Mouse (Mus musculus) MEL (cell line): ENCODE measurements around the gene Asb8. TPM values are rescaled to one million over a fixed set of nuclear protein-coding genes. Genes with fewer than 3 reads are reported as not detected.

ENCODE experiments used
- DNase-seq: peaks from one replicate; pipeline ENCODE4 v3.0.0; 2011; ENCODE audit warnings: low read depth, low spot score
- H3K27ac ChIP-seq: 2 replicates; pipeline ENCODE4 v1.5.1; 2012; ENCODE audit warnings: low read depth, mild to moderate bottlenecking, control low read depth, low read length, moderate library complexity; ENCODE audit not compliant: control insufficient read depth
- H3K27me3 ChIP-seq, 2 experiments: fragments of 150-350 bp in 1 of 2; sonication (generic) in 1 of 2; 2 replicates each; pipeline ENCODE4 v1.6.1; 2012; ENCODE audit warnings: low read length in 2 of 2, mild to moderate bottlenecking in 2 of 2, improper control_type of control experiment in 1 of 2, moderate library complexity in 1 of 2; ENCODE audit not compliant: insufficient read depth in 2 of 2, control insufficient read depth in 1 of 2
- H3K36me3 ChIP-seq, 2 experiments: 2 replicates each; pipeline ENCODE4 v1.6.1; 2012 to 2014; ENCODE audit warnings: low read length in 2 of 2, improper control_type of control experiment in 1 of 2, inconsistent platforms in 1 of 2, mild to moderate bottlenecking in 1 of 2; ENCODE audit not compliant: insufficient read depth in 2 of 2, control insufficient read depth in 1 of 2
- H3K4me1 ChIP-seq, 2 experiments: fragments of 150-350 bp in 1 of 2; sonication (generic) in 1 of 2; 2 replicates each; pipeline ENCODE4 v1.6.1; 2012; ENCODE audit warnings: low read length in 2 of 2, improper control_type of control experiment in 1 of 2, mild to moderate bottlenecking in 1 of 2; ENCODE audit not compliant: insufficient read depth in 2 of 2, control insufficient read depth in 1 of 2
- H3K4me3 ChIP-seq, 2 experiments: fragments of 150-350 bp in 1 of 2; sonication (generic) in 1 of 2; 2 replicates each; pipeline ENCODE4 v1.5.1; 2012; ENCODE audit warnings: low read depth in 2 of 2, low read length in 2 of 2, mild to moderate bottlenecking in 2 of 2, moderate library complexity in 2 of 2, control low read depth in 1 of 2, improper control_type of control experiment in 1 of 2; ENCODE audit not compliant: control insufficient read depth in 1 of 2, insufficient read depth in 1 of 2
- H3K79me2 ChIP-seq: 2 replicates; pipeline ENCODE4 v1.6.1; 2012; ENCODE audit warnings: mild to moderate bottlenecking, low read length, moderate library complexity; ENCODE audit not compliant: control insufficient read depth, poor library complexity, insufficient read depth
- H3K9ac ChIP-seq: 2 replicates; pipeline ENCODE4 v1.6.1; 2012; ENCODE audit warnings: low read depth, mild to moderate bottlenecking, control low read depth, low read length, moderate library complexity; ENCODE audit not compliant: control insufficient read depth, poor library complexity, severe bottlenecking
- H3K9me3 ChIP-seq: fragments of 150-350 bp; sonication (generic); replicated peaks from 2 replicates; pipeline ENCODE4 v1.6.1; 2012; ENCODE audit warnings: mild to moderate bottlenecking, low read length, improper control_type of control experiment, moderate library complexity; ENCODE audit not compliant: insufficient read depth
- CHD1 ChIP-seq: IDR thresholded peaks from 2 replicates; pipeline ENCODE4 v1.6.1; 2012; ENCODE audit warnings: low read depth, mild to moderate bottlenecking, inconsistent platforms, low read length, improper control_type of control experiment
- CHD2 ChIP-seq: IDR thresholded peaks from 2 replicates; pipeline ENCODE4 v1.6.1; 2011; ENCODE audit warnings: low read length, improper control_type of control experiment
- CTCF ChIP-seq, 3 experiments: IDR thresholded peaks in 2 of 3; conservative IDR thresholded peaks in 1 of 3; 2 replicates each; pipeline ENCODE4 v1.5.1; 2011 to 2012; ENCODE audit warnings: low read length in 3 of 3, low read depth in 2 of 3, mild to moderate bottlenecking in 2 of 3, improper control_type of control experiment in 1 of 3, inconsistent platforms in 1 of 3, mixed read lengths in 1 of 3, moderate library complexity in 1 of 3; ENCODE audit not compliant: control insufficient read depth in 1 of 3, insufficient read depth in 1 of 3, poor library complexity in 1 of 3, severe bottlenecking in 1 of 3
- ELF1 ChIP-seq: IDR thresholded peaks from 2 replicates; pipeline ENCODE4 v1.6.1; 2014; ENCODE audit warnings: low read depth, mild to moderate bottlenecking, inconsistent platforms, low read length, improper control_type of control experiment, moderate library complexity
- EP300 ChIP-seq, 2 experiments: IDR thresholded peaks; 2 replicates each; pipeline ENCODE4 v1.6.1; 2011; ENCODE audit warnings: improper control_type of control experiment in 2 of 2, low read length in 2 of 2, low read depth in 1 of 2, mild to moderate bottlenecking in 1 of 2
- GATA1 ChIP-seq: IDR thresholded peaks from 2 replicates; pipeline ENCODE4 v1.6.1; 2011; ENCODE audit warnings: low read depth, low read length, improper control_type of control experiment
- HCFC1 ChIP-seq: IDR thresholded peaks from 2 replicates; pipeline ENCODE4 v1.6.1; 2012; ENCODE audit warnings: low read depth, mild to moderate bottlenecking, inconsistent platforms, low read length, improper control_type of control experiment, moderate library complexity
- JUND ChIP-seq: IDR thresholded peaks from 2 replicates; pipeline ENCODE4 v1.6.1; 2011; ENCODE audit warnings: low read depth, mild to moderate bottlenecking, improper control_type of control experiment, low read length
- MAFK ChIP-seq: IDR thresholded peaks from 2 replicates; pipeline ENCODE4 v1.6.1; 2011; ENCODE audit warnings: low read depth, mild to moderate bottlenecking, low read length, improper control_type of control experiment, borderline replicate concordance
- MEF2A ChIP-seq: IDR thresholded peaks from 2 replicates; pipeline ENCODE4 v1.6.1; 2014; ENCODE audit warnings: low read depth, mild to moderate bottlenecking, inconsistent platforms, low read length, improper control_type of control experiment; ENCODE audit not compliant: poor library complexity, insufficient replicate concordance, severe bottlenecking; ENCODE audit errors: extremely low read depth
- MYC ChIP-seq: IDR thresholded peaks from 2 replicates; pipeline ENCODE4 v1.6.1; 2011; ENCODE audit warnings: low read depth, mild to moderate bottlenecking, low read length, improper control_type of control experiment, moderate library complexity
- POLR2A ChIP-seq, 2 experiments: IDR thresholded peaks; 2 replicates each; pipeline ENCODE4 v1.6.1; 2011 to 2012; ENCODE audit warnings: low read length in 2 of 2, mild to moderate bottlenecking in 2 of 2, control low read depth in 1 of 2, improper control_type of control experiment in 1 of 2, low read depth in 1 of 2, moderate library complexity in 1 of 2; ENCODE audit not compliant: control insufficient read depth in 1 of 2, insufficient read depth in 1 of 2, poor library complexity in 1 of 2
- RAD21 ChIP-seq: IDR thresholded peaks from 2 replicates; pipeline ENCODE4 v1.6.1; 2011; ENCODE audit warnings: mild to moderate bottlenecking, low read depth, low read length, improper control_type of control experiment
- SMC3 ChIP-seq: IDR thresholded peaks from 2 replicates; pipeline ENCODE4 v1.6.1; 2011; ENCODE audit warnings: low read depth, low read length, improper control_type of control experiment
- TAL1 ChIP-seq: IDR thresholded peaks from 2 replicates; pipeline ENCODE4 v1.6.1; 2012; ENCODE audit warnings: mild to moderate bottlenecking, inconsistent platforms, low read length, moderate library complexity, mixed read lengths
- UBTF ChIP-seq: IDR thresholded peaks from 2 replicates; pipeline ENCODE4 v1.6.1; 2012; ENCODE audit warnings: low read depth, mild to moderate bottlenecking, inconsistent platforms, low read length, improper control_type of control experiment, moderate library complexity, borderline replicate concordance; ENCODE audit not compliant: insufficient read depth
- USF1 ChIP-seq: IDR thresholded peaks from 2 replicates; pipeline ENCODE4 v1.6.1; 2014; ENCODE audit warnings: low read depth, mild to moderate bottlenecking, inconsistent platforms, low read length, improper control_type of control experiment, moderate library complexity
- USF2 ChIP-seq, 2 experiments: IDR thresholded peaks; 2 replicates each; pipeline ENCODE4 v1.6.1; 2011 to 2012; ENCODE audit warnings: improper control_type of control experiment in 2 of 2, low read length in 2 of 2, borderline replicate concordance in 1 of 2, inconsistent platforms in 1 of 2, low read depth in 1 of 2, mild to moderate bottlenecking in 1 of 2; ENCODE audit not compliant: insufficient read depth in 1 of 2
- ZKSCAN1 ChIP-seq: IDR thresholded peaks from 2 replicates; pipeline ENCODE4 v1.6.1; 2012; ENCODE audit warnings: low read depth, mild to moderate bottlenecking, inconsistent platforms, low read length, improper control_type of control experiment, moderate library complexity
- ZMIZ1 ChIP-seq: IDR thresholded peaks from 2 replicates; pipeline ENCODE4 v1.6.1; 2012; ENCODE audit warnings: low read depth, mild to moderate bottlenecking, inconsistent platforms, low read length, improper control_type of control experiment, moderate library complexity
- ZNF384 ChIP-seq: IDR thresholded peaks from 2 replicates; pipeline ENCODE4 v1.6.1; 2012; ENCODE audit warnings: low read depth, mild to moderate bottlenecking, inconsistent platforms, low read length, improper control_type of control experiment
- polyA plus RNA-seq, 2 experiments: library from polyadenylated mRNA; stranded (reverse) in 1 of 2; unstranded in 1 of 2; fragments of >175 nt in 1 of 2; fragments of >200 nt in 1 of 2; gene quantifications; 2 replicates each; pipeline versions ENCODE4 v1.2.1 to v1.2.4; 2012; ENCODE audit warnings: low replicate concordance in 2 of 2, low read depth in 1 of 2; ENCODE audit not compliant: insufficient read length in 2 of 2, insufficient read depth in 1 of 2, missing spikeins in 1 of 2
- total RNA-seq: library from RNA; depleted of rRNA; stranded (reverse); fragments of 300-350 nt; gene quantifications from 2 replicates; pipeline ENCODE4 v1.2.3, GENCODE M21; 2012

Asb8 gene
- total and polyA plus RNA-seq, 3 experiments: 33.1 to 38.2 TPM; not detected in 1

DNA sequence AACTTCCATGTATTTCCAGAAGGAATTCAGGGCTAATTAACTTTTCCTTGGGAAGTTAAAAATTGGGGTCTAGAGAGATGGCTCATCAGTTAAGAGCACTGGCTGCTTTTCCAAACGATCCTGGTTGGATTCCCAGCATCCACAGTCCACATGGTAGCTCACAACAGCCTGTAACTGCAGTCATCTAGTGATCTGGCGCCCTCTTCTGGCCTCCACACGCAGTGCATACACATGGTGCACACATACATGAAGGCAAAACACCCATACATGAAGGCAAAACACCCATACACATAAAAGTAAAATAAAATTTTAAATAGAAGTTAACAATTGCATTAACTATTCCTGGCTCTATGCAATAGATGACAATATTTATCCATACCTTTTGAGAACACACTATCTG lies 68.5 kb downstream of the Asb8 start:
- Histone ChIP-seq H3K4me3 (no peak overlapping the region), H3K27ac (no peak overlapping the region), H3K9ac (no peak overlapping the region), H3K4me1 (peaks cover 0 to 3% of the 10 kb centered on the region in 2 experiments; a peak in 1 of 4 replicates)
- DNase-seq: peak; percentile 79
- TF ChIP-seq SMC3 (peak; percentile 35), USF2 (IDR thresholded peaks at IDR 0.05; ENCODE audit: borderline replicate concordance in 1 of 2, insufficient read depth in 1 of 2, low read depth in 1 of 2, low read length in 2 of 2) (no peak), MYC (peak; percentile 73; the same call in 1 of the 2 replicates), HCFC1 (no peak), RAD21 (peak; percentile 24), MAFK (no peak), ZKSCAN1 (no peak), CTCF (IDR thresholded peaks at IDR 0.05 in 2 of 3, conservative IDR thresholded peaks at IDR 0.05 in 1 of 3; ENCODE audit: control insufficient read depth in 1 of 3, insufficient read depth in 1 of 3, low read depth in 2 of 3, low read length in 3 of 3, poor library complexity in 1 of 3, severe bottlenecking in 1 of 3) (peak; percentile 75 to 89 (median 83))
- TF ChIP-seq, all 39 proteins: peak for 4
- H3K27me3 ChIP-seq: no peaks in the 10 kb centered on the region
- peaks cover 23% of the 10 kb centered on the region for H3K79me2 ChIP-seq
- no peaks in the 10 kb centered on the region for H3K9me3 ChIP-seq
- peaks cover 8 to 14% of the 10 kb centered on the region in 2 experiments for H3K36me3 ChIP-seq

DNA sequence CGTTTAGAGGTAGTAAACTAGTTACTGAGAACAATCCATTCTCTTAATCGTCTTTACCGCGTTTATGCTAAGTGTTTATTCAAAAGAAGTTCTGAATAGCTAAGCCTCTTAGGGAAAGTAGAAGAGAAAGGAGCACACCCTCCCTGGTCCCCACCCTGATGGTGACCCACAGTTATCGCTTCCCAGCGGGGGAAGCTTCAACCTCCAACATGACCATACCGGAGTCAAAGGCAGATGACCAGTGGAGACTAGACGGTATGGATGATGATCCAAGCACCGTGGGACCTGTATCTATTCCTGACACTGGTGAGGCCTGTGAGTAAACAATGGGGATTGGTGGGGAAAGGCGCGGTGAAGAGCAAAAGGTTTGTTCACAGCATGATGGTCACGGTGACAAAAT lies 70.5 kb downstream of the Asb8 start:
- H3K27me3 ChIP-seq: no peaks in the 10 kb centered on the region
- no peaks in the 10 kb centered on the region for H3K9me3 ChIP-seq
- TF ChIP-seq TAL1 (no peak), JUND (no peak), USF1 (no peak), EP300 (IDR thresholded peaks at IDR 0.05; ENCODE audit: low read depth in 1 of 2, low read length in 2 of 2) (no peak), ZMIZ1 (no peak), ZNF384 (no peak), MEF2A (no peak), CHD2 (no peak), CHD1 (no peak), ELF1 (no peak), POLR2A (IDR thresholded peaks at IDR 0.05; ENCODE audit: control insufficient read depth in 1 of 2, insufficient read depth in 1 of 2, low read depth in 1 of 2, low read length in 2 of 2, poor library complexity in 1 of 2) (no peak), UBTF (no peak), RAD21 (no peak), GATA1 (no peak), HCFC1 (no peak)
- H3K27ac ChIP-seq: no peak overlapping the region
- H3K4me1 ChIP-seq: peaks cover 15% of the 10 kb centered on the region in 2 experiments
- peaks cover 41% of the 10 kb centered on the region for H3K79me2 ChIP-seq
- H3K36me3 ChIP-seq: peaks cover 13 to 26% of the 10 kb centered on the region in 2 experiments
- H3K9ac ChIP-seq: no peak overlapping the region
- H3K4me3 ChIP-seq: no peak overlapping the region
- no peak for DNase-seq
